Mouse (Mus musculus) brain, embryonic 14.5 days (tissue): ENCODE measurements at regions not wholly inside any gene's neighbourhood (a gene's known extent, or its start where the extent isn't known, plus 50 kb on each side); places are given as distances from the start of the nearest gene placed in this dataset.
A peak's percentile ranks its signal among the peaks of the same experiment; 100 is the strongest.

Experiments
- DNase-seq: peaks from one replicate; pipeline ENCODE4 v3.0.0-alpha.2; 2011; ENCODE audit warnings: low read depth
- CTCF ChIP-seq: fragments of 200-500 bp; IDR thresholded peaks from 2 replicates; pipeline ENCODE4 v1.5.1; 2012; ENCODE audit warnings: inconsistent platforms, mild to moderate bottlenecking, moderate library complexity, borderline replicate concordance; ENCODE audit not compliant: insufficient read depth, insufficient read length; ENCODE audit errors: extremely low read depth
- POLR2A ChIP-seq: fragments of 200-500 bp; IDR thresholded peaks from 2 replicates; pipeline ENCODE4 v1.6.1; 2012; ENCODE audit warnings: mild to moderate bottlenecking, inconsistent platforms, borderline replicate concordance; ENCODE audit not compliant: poor library complexity, insufficient read depth, insufficient read length, severe bottlenecking; ENCODE audit errors: extremely low read depth

DNA sequence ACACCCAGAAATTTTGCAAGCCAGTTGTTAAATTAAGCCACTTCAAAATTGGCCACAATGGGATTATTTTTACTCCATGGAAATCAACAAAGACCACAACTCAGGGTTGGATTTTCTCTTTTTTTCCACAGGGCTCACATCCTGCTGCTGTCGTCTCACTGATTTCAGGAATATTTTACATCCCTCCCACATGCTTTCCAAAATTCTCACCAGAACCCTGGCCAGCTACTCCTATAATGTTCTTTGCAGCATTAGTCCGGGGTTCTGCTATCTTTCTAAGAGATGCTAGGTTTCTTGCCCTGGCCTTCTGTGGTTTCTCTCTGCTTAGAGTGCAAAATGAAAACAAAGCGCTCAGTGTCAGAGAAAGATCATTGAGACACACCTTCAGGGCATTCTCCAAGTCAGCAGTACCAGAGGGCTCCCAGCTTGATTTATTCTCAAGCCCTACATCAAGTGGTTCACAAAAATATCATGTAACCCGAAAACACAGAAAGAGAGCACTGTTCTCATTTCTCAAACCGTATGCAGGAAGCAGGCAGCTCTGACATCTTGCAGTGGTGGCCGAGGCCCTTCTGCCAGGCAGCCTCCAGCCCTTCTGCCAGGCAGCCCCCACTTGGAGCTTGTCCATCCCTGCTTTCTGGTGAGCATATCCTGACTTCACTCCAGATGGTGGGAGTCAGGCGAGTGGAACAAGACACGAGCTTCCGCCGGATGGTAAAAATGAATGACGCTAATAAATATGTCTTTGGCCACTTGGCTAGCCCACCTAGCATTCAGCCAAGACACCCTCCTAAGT, 158.1 kb upstream of the Cdyl start:
- TF ChIP-seq CTCF, result no peak
- no peak for TF ChIP-seq POLR2A
- peak; percentile 81 for DNase-seq

DNA sequence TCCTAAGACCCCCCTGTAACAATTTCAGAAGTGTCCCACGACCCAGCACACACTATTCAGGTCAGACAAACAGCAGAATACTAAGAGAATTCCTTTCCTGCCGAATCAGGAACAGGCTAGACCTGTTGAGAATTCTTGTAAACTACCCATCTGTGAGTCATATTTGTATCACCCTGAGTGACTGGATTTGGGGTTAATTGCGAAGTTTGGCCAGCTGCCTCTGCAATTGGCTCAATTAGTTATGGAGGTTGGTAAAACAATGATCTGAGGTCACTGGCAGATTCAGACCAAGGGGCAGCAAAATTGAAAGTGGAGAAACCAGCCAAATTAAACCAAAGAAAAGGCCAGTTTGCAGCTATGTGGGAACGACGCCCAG, 157.5 kb upstream of the Cdyl start:
- DNase-seq, result peak; percentile 83

DNA sequence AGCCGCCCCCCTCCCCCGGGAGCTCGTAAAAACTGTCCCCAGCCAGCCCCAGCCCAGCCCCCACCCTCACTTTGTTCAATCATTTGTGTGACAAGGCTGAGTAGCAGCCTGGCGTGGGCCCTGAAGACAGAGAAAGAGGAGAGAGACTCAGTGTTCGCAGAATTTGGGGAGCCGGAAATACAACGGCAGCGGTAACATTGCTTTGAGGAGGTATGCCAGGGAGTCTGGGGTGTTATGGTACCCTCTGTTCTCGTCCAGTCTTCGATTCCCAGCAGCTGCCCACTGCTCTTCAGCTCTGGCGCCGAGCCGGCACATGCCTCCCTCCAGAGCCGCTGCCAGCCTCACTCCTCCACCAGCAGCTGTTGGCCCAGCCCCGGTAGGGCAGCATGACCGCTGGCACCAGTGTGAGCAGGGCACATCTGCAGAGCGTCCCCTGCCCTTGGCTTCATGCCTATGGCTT, 156.2 kb upstream of the Cdyl start:
- peak; percentile 69 for DNase-seq
- TF ChIP-seq CTCF, result no peak
- no peak for TF ChIP-seq POLR2A

More for the DNA sequence above, 157.5 kb upstream of the Cdyl start:
- TF ChIP-seq POLR2A, result no peak
- no peak for TF ChIP-seq CTCF

DNA sequence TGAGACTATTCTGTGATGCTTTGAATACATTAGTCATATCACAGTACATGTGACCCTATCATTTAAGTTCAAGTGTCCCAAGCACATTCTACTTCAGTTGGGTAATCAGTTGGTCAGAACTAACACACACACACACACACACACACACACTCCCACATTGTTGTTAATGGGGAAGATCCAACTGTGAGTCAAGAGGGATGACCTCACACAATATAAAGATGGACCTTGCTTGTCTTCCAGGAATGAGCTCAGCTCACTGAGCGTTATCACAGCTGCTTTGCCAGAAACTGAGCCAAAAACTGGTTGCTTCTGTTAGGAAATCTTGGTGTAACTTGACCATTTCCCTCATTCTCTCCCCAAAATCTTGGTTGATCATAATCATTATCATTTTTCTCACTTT, 152.4 kb upstream of the Cdyl start:
- no peak for TF ChIP-seq CTCF
- TF ChIP-seq POLR2A, result no peak
- DNase-seq, result no peak

DNA sequence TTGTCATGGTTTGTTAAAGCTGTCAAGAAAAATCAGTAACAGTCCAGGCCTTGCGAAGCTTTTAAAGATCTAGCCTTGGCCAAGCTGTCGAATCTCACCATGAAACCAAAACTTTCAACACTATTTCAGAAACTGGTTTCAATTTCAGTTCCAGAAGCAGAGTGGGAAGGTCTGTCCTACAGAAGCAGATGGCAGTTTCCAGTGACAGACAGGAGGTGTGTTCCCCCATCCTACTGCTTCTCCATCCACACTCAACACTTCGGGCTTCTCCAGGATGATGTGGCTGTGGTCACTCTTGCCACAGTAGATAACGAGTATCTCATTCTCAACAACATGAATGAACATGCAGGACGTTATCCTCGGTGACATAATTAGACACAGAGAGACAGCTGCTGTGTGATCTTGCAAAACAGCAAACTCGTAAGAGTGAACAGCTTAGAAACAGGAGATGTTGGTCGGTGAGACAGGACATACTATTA, 147.6 kb upstream of the Cdyl start:
- TF ChIP-seq CTCF (no peak), POLR2A (no peak)
- no peak for DNase-seq

DNA sequence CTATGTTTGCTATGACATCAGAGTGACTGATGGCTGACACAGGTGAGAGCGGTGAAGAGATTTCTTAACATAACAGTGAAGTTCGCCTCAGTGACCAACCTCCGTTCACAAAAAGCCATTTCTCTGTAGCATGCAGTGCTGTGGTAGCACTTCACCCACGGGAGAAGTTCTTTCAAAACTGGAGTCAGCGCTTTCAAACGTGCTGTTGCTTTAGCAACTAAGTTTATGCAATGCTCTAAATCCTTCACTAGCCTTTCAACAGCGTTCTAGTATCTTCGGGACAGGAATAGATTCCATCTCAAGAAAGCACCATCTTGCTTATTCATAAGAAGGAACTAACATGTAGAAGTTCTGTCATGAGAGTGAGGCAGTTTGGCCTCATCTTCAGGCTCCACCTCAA, 146.5 kb upstream of the Cdyl start:
- no peak for DNase-seq
- TF ChIP-seq POLR2A (no peak), CTCF (no peak)

DNA sequence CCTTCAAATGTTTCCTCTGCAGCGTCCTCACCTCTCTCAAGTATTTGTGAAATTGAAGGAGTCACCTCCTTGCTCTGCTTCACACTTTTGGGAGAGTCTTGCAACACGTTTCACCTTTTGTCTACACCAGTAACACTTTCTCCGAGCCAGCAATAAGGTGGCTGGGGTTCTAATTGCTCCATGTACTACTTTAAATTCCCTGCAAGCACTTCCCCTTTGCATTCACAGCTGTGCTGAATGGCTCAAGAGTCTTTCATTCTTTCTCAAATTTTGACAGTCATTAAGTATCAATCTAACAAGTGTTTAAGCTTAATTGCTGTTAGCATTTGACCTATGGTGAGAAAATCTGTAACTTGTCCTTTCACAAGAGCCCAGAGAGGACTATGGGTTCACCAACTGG, 144.3 kb upstream of the Cdyl start:
- TF ChIP-seq POLR2A, result no peak
- no peak for TF ChIP-seq CTCF
- DNase-seq, result peak; percentile 8

DNA sequence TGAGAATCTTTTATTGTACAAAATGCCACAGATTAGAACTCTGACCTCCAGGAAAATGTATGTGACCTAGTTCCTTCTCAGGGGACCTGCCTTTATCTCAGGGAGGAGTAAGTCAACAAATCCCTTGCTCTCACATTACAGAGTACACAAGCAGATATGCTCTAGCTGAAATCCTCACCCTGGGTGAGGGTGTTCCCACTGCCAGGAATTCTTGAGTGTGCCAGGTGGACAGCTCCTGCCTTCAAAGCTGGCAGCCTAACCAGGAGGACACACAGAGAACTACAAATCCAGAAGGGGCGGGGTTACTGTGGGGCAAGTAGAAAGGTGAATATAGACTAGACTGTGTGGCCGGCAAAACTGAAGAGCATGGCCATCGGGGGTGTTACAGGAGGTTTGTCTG, 141.9 kb upstream of the Cdyl start:
- DNase-seq, result no peak
- TF ChIP-seq POLR2A (no peak), CTCF (no peak)

DNA sequence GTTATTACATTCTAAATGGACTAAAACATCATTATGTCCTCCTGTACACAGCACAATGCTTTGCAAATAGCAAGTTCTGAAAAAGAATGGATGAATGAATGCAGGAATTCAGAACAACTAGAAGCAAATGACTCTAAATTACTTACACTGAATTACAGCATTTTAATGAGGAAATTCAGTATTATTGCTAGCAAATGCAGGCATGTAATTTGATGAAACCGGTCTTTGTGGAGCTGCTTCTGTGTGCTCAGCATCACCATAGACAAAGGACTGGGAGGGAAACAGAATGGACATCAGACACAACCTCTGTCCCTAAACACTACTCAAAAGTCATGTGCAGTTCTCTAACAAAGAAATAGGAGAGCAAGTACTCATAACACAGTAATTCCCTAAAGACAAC, 137.4 kb upstream of the Cdyl start:
- TF ChIP-seq POLR2A, result no peak
- no peak for TF ChIP-seq CTCF
- peak; percentile 44 for DNase-seq

DNA sequence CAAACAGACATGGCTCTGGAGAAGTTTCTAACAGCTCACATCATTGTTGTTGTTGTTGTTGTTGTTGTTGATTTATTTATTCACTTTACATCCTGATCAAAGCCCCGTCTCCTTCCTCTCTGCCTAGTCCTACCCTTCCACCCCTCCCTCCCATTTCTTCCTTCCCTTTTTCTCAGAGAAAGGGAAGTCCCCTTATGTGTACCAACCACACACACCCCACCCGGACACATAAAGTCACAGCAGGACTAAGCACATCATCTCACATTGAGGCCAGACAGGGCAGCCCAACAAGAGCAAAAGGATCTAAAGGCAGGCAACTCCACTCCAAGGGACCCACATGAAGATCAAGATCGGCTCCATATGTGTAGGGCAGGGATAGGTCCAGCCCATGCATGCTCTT, 130.1 kb upstream of the Cdyl start:
- no peak for TF ChIP-seq POLR2A
- no peak for TF ChIP-seq CTCF
- DNase-seq, result no peak

DNA sequence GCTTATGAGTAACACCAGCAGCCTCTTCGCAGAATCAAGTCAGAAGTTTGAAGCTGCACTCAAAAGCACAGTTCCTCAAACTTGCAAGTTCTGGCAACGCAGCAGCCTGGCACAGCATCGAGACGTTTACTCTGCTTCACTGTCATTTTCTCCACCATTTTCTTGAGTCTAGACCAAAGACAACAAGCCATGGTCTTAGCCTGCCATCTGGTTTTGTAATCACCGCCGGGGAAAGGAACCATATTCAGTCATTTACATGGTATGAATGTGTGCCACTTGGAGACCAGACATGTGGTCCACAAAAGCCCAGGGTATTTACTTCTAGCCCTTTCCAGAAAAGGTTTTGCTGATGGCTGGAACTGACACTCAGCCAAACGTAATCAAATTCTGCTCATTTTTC, 122.5 kb upstream of the Cdyl start:
- TF ChIP-seq CTCF (no peak), POLR2A (no peak)
- no peak for DNase-seq

DNA sequence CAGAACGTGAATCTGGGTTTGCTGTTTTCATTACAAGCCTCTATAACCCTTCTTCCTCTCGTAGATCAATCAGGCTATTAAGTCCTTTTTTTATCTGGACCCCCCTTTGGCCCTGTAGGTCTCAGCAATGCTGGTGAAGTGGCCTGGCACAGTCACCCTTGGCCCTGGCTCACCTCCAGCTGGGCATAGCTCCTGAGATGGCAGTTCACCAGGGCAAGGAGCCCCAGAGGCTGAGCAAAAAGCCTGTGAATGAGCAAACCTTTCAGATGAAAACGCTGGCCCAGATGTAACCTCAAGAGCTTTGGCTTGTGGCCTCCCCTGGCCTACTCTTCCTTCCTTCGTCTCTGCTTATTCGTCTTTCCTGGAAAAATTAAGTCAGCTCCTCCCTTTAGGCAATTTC, 121.7 kb upstream of the Cdyl start:
- TF ChIP-seq CTCF (no peak), POLR2A (no peak)
- DNase-seq, result no peak
